In the genomic region with DNA sequence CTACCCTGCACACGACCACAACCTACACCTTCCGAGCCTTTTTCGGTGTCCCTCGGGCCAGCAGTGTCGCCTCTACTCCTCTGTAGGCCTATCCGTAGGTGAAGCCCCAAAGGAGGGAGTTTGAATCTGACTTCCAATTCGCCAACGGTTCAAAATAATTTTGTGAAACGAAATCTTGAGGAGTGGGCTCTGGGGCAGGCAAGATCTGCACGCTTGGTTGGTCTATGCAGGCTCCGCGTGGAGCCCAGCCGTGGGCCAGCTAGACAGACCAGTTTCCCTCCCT, we compare ENCODE assay signal across 17 mouse cellular contexts. TPM values are rescaled to one million over a fixed set of nuclear protein-coding genes. Genes with fewer than 3 reads are reported as not detected.
A peak's percentile ranks its signal among the peaks of the same experiment; 100 is the strongest.
DNase-seq lines count a peak whose midpoint lies in the region; ATAC-seq and TF ChIP-seq lines count a peak whose summit lies in the region.
"Had no signal": no experiment of that assay in that cellular context is flagged by ENCODE, and none has a peak within 500 bp of the region (broad histone marks: within the 10 kb centered on the region; RNA-seq: fewer than 3 reads in every experiment).

No protein-coding gene starts in this region.

- H3K27ac ChIP-seq in forebrain, postnatal 0 days (ENCODE audit: low read depth, low read length) = no peak overlapping the region
- H3K27ac ChIP-seq in forebrain, embryonic 15.5 days (replicated peaks) = no peak overlapping the region
- H3K27ac ChIP-seq in liver, embryonic 11.5 days (ENCODE audit: low read depth, low read length) = no peak overlapping the region
- no peak overlapping the region for H3K27ac ChIP-seq in liver, embryonic 12.5 days
- no peak overlapping the region for H3K27ac ChIP-seq in embryonic fibroblast, embryonic 13.5 days (ENCODE audit: insufficient read depth, low read length)
- H3K27ac ChIP-seq: hindbrain, embryonic 13.5 days; kidney, embryonic 15.5 days; liver, embryonic 15.5 days; stomach, postnatal 0 days had no signal

- no peak for TF ChIP-seq CTCF in forebrain, postnatal 0 days (IDR thresholded peaks at IDR 0.05; ENCODE audit: low read depth)
- no peak for TF ChIP-seq CTCF in E14TG2a.4 (conservative IDR thresholded peaks at IDR 0.05; ENCODE audit: low read length)
- TF ChIP-seq CTCF in embryonic fibroblast, embryonic 13.5 days (IDR thresholded peaks at IDR 0.05; ENCODE audit: borderline replicate concordance, insufficient read depth, low read length) = no peak

- no peaks in the 10 kb centered on the region for H3K4me1 ChIP-seq in forebrain, postnatal 0 days (ENCODE audit: insufficient read depth)
- peaks cover 22% of the 10 kb centered on the region for H3K4me1 ChIP-seq in forebrain, embryonic 15.5 days
- H3K4me1 ChIP-seq in liver, embryonic 11.5 days (replicated peaks; ENCODE audit: control insufficient read depth, insufficient read depth, low read length) = peaks cover 13% of the 10 kb centered on the region
- H3K4me1 ChIP-seq in liver, embryonic 12.5 days = peaks cover 20% of the 10 kb centered on the region
- peaks cover 57% of the 10 kb centered on the region for H3K4me1 ChIP-seq in E14TG2a.4 (replicated peaks; ENCODE audit: low read depth, low read length)
- H3K4me1 ChIP-seq in embryonic fibroblast, embryonic 13.5 days (ENCODE audit: control insufficient read depth, insufficient read depth, low read length) = no peaks in the 10 kb centered on the region

- no peak overlapping the region for H3K4me3 ChIP-seq in forebrain, postnatal 0 days (ENCODE audit: low read depth, low read length)
- H3K4me3 ChIP-seq in forebrain, embryonic 15.5 days = no peak overlapping the region
- 0 out of 2 replicates have a peak overlapping the region, but pooled peaks have one; percentile 12 for H3K4me3 ChIP-seq in liver, embryonic 11.5 days (ENCODE audit: low read depth, low read length)
- H3K4me3 ChIP-seq in liver, embryonic 12.5 days = no peak overlapping the region
- peak overlapping the region; percentile 59 for H3K4me3 ChIP-seq in E14TG2a.4 (replicated peaks; ENCODE audit: low read length)
- peak overlapping the region; percentile 12; the same call in 1 of the 2 replicates for H3K4me3 ChIP-seq in embryonic fibroblast, embryonic 13.5 days (ENCODE audit: insufficient read depth, low read length)
- H3K4me3 ChIP-seq: liver, embryonic 15.5 days had no signal

- no peaks in the 10 kb centered on the region for H3K36me3 ChIP-seq in forebrain, postnatal 0 days (ENCODE audit: insufficient read depth)
- H3K36me3 ChIP-seq in forebrain, embryonic 15.5 days = no peaks in the 10 kb centered on the region
- H3K36me3 ChIP-seq in liver, embryonic 11.5 days (ENCODE audit: control insufficient read depth, insufficient read depth, low read length) = no peaks in the 10 kb centered on the region
- no peaks in the 10 kb centered on the region for H3K36me3 ChIP-seq in liver, embryonic 12.5 days
- H3K36me3 ChIP-seq in E14TG2a.4 (ENCODE audit: insufficient read depth, low read length) = no peaks in the 10 kb centered on the region
- H3K36me3 ChIP-seq: hindbrain, embryonic 13.5 days; kidney, embryonic 15.5 days; liver, embryonic 15.5 days had no signal

- no peak overlapping the region for H3K4me2 ChIP-seq in forebrain, postnatal 0 days (ENCODE audit: low read depth)
- no peak overlapping the region for H3K4me2 ChIP-seq in forebrain, embryonic 15.5 days (replicated peaks)
- no peak overlapping the region for H3K4me2 ChIP-seq in liver, embryonic 11.5 days
- H3K4me2 ChIP-seq in liver, embryonic 12.5 days = no peak overlapping the region
- H3K4me2 ChIP-seq: hindbrain, embryonic 13.5 days; liver, embryonic 15.5 days had no signal

- H3K27me3 ChIP-seq in forebrain, postnatal 0 days (ENCODE audit: insufficient read depth, low read length) = peaks cover 77% of the 10 kb centered on the region
- H3K27me3 ChIP-seq in forebrain, embryonic 15.5 days = peaks cover 88% of the 10 kb centered on the region
- H3K27me3 ChIP-seq in liver, embryonic 11.5 days (replicated peaks; ENCODE audit: control insufficient read depth, insufficient read depth, low read length) = peaks cover 97% of the 10 kb centered on the region
- H3K27me3 ChIP-seq in liver, embryonic 12.5 days (replicated peaks) = peaks cover 97% of the 10 kb centered on the region
- peaks cover 95% of the 10 kb centered on the region for H3K27me3 ChIP-seq in E14TG2a.4 (ENCODE audit: insufficient read depth, low read length)

- peak; percentile 55 for DNase-seq in forebrain, postnatal 0 days
- no peak for DNase-seq in liver, embryonic 11.5 days (ENCODE audit: low spot score)
- DNase-seq in thymus, postnatal 36 days = no peak
- no peak for DNase-seq in left cerebral cortex, adult 11 months (ENCODE audit: low spot score)
- DNase-seq: gastrocnemius, postnatal 36 days; layer of hippocampus, postnatal 36 days had no signal

- TF ChIP-seq POLR2A in embryonic fibroblast, embryonic 13.5 days (IDR thresholded peaks at IDR 0.05; ENCODE audit: low read depth, low read length) = no peak

- no peak for ATAC-seq in forebrain, postnatal 0 days
- no peak for ATAC-seq in forebrain, embryonic 15.5 days (replicated peaks)
- ATAC-seq in liver, embryonic 11.5 days (replicated peaks; ENCODE audit: low FRiP score) = no peak
- ATAC-seq in liver, embryonic 12.5 days = no peak

- WGBS in forebrain, postnatal 0 days = 3% methylated on average over 13 of the region's 13 CpGs
- WGBS in forebrain, embryonic 15.5 days = under 1% methylated on average over 13 of the region's 13 CpGs
- WGBS in liver, embryonic 11.5 days = 4% methylated on average over 13 of the region's 13 CpGs
- WGBS in liver, embryonic 12.5 days (ENCODE audit: insufficient replicate concordance) = 5% methylated on average over 13 of the region's 13 CpGs

- no peaks in the 10 kb centered on the region for H3K9me3 ChIP-seq in forebrain, postnatal 0 days (ENCODE audit: low read length)
- no peaks in the 10 kb centered on the region for H3K9me3 ChIP-seq in forebrain, embryonic 15.5 days
- no peaks in the 10 kb centered on the region for H3K9me3 ChIP-seq in liver, embryonic 11.5 days (ENCODE audit: control insufficient read depth, low read length)
- no peaks in the 10 kb centered on the region for H3K9me3 ChIP-seq in liver, embryonic 12.5 days (replicated peaks)
- H3K9me3 ChIP-seq in E14TG2a.4 (ENCODE audit: low read length) = no peaks in the 10 kb centered on the region
- H3K9me3 ChIP-seq: hindbrain, embryonic 13.5 days; kidney, embryonic 15.5 days; liver, embryonic 15.5 days had no signal

- no peak overlapping the region for H3K9ac ChIP-seq in forebrain, postnatal 0 days
- no peak overlapping the region for H3K9ac ChIP-seq in forebrain, embryonic 15.5 days (replicated peaks)
- H3K9ac ChIP-seq in liver, embryonic 11.5 days (ENCODE audit: low read depth, low read length) = no peak overlapping the region
- H3K9ac ChIP-seq in liver, embryonic 12.5 days = no peak overlapping the region
- H3K9ac ChIP-seq: hindbrain, embryonic 13.5 days; kidney, embryonic 15.5 days; liver, embryonic 15.5 days had no signal

RNA-seq across cellular contexts. Expression of a gene that starts 4.3 kb away (rescaled TPM):
- 0.15 and 0.33 TPM in 2 replicates for total RNA-seq in forebrain, postnatal 0 days (2014; rRNA removed)
- polyA plus RNA-seq in forebrain, postnatal 0 days (2015; fragmentation: Nextera tagmentation; extraction: Ambion mirVana) = 0.19 TPM in 2 replicates
- 0.11 and 0.25 TPM in 2 replicates for polyA plus RNA-seq in forebrain, embryonic 15.5 days (2015; fragmentation: Nextera tagmentation; extraction: Ambion mirVana)
- polyA plus RNA-seq in liver, embryonic 11.5 days (2014; fragmentation: Nextera tagmentation; extraction: Ambion mirVana) = 0.79 and 0.86 TPM in 2 replicates
- 0.12 and 0.35 TPM in 2 replicates for polyA plus RNA-seq in liver, embryonic 12.5 days (2016; fragmentation: Nextera tagmentation; extraction: Ambion mirVana)
- 2.8 and 12.0 TPM in 2 replicates for polyA plus RNA-seq in embryonic fibroblast, embryonic 13.5 days (2011; ENCODE audit: insufficient read length, low read depth, missing spikeins)
- polyA plus RNA-seq: liver, embryonic 15.5 days had no signal

RNA-seq across cellular contexts. Expression of a gene that starts 40.4 kb away (rescaled TPM):
- not detected in 2 replicates for total RNA-seq in forebrain, postnatal 0 days (2014; rRNA removed)
- not detected in 2 replicates for polyA plus RNA-seq in forebrain, postnatal 0 days (2015; fragmentation: Nextera tagmentation; extraction: Ambion mirVana)
- polyA plus RNA-seq in forebrain, embryonic 15.5 days (2015; fragmentation: Nextera tagmentation; extraction: Ambion mirVana) = not detected in 2 replicates
- not detected in 2 replicates for polyA plus RNA-seq in liver, embryonic 11.5 days (2014; fragmentation: Nextera tagmentation; extraction: Ambion mirVana)
- not detected in 2 replicates for polyA plus RNA-seq in liver, embryonic 12.5 days (2016; fragmentation: Nextera tagmentation; extraction: Ambion mirVana)
- polyA plus RNA-seq in embryonic fibroblast, embryonic 13.5 days (2011; ENCODE audit: insufficient read length, low read depth, missing spikeins) = not detected in 2 replicates
- total RNA-seq: gastrocnemius, postnatal 36 days; layer of hippocampus, postnatal 36 days had no signal
- polyA plus RNA-seq: forebrain, embryonic 11.5 days; hindbrain, embryonic 13.5 days; kidney, embryonic 15.5 days; liver, embryonic 15.5 days; small intestine, adult 2 months; stomach, postnatal 0 days; urinary bladder, adult 2 months had no signal

RNA-seq across cellular contexts. Expression of a gene that starts 58.2 kb away (rescaled TPM):
- 1.9 and 5.1 TPM in 2 replicates for total RNA-seq in forebrain, postnatal 0 days (2014; rRNA removed)
- 0.42 and 0.44 TPM in 2 replicates for polyA plus RNA-seq in forebrain, postnatal 0 days (2015; fragmentation: Nextera tagmentation; extraction: Ambion mirVana)
- polyA plus RNA-seq in forebrain, embryonic 15.5 days (2015; fragmentation: Nextera tagmentation; extraction: Ambion mirVana) = 0.76 and 0.86 TPM in 2 replicates
- polyA plus RNA-seq in liver, embryonic 11.5 days (2014; fragmentation: Nextera tagmentation; extraction: Ambion mirVana) = 2.7 and 3.2 TPM in 2 replicates
- 1.1 and 1.4 TPM in 2 replicates for polyA plus RNA-seq in liver, embryonic 12.5 days (2016; fragmentation: Nextera tagmentation; extraction: Ambion mirVana)
- polyA plus RNA-seq in embryonic fibroblast, embryonic 13.5 days (2011; ENCODE audit: insufficient read length, low read depth, missing spikeins) = 2.2 and 3.0 TPM in 2 replicates

Comparison
In these comparisons a context has a peak if more than half of its experiments do, and no peak if none do; other contexts are left out.
1. H3K4me3 ChIP-seq: peak in liver, embryonic 11.5 days (single experiment), E14TG2a.4 (single experiment) and embryonic fibroblast, embryonic 13.5 days (single experiment); none in forebrain, postnatal 0 days (single experiment), forebrain, embryonic 15.5 days (single experiment) and liver, embryonic 12.5 days (single experiment).